Mouse (Mus musculus) cortical plate, adult 2 months (tissue): ENCODE data around the gene Tmprss11b. TPM values are rescaled to one million over a fixed set of nuclear protein-coding genes. Genes with fewer than 3 reads are reported as not detected.

Experiments
- H3K27ac ChIP-seq: fragments of 200-500 bp; 2 replicates; pipeline ENCODE4 v1.5.1; 2012; ENCODE audit warnings: low read length, control low read depth, inconsistent platforms; ENCODE audit not compliant: insufficient read depth
- H3K4me1 ChIP-seq: fragments of 200-500 bp; 2 replicates; pipeline ENCODE4 v1.6.1; 2011; ENCODE audit warnings: low read length; ENCODE audit not compliant: control insufficient read depth, insufficient read depth
- H3K4me3 ChIP-seq: fragments of 200-500 bp; 2 replicates; pipeline ENCODE4 v1.5.1; 2011; ENCODE audit warnings: mild to moderate bottlenecking, low read length, control low read depth; ENCODE audit not compliant: insufficient read depth
- CTCF ChIP-seq: fragments of 200-500 bp; IDR thresholded peaks from 2 replicates; pipeline ENCODE4 v1.5.1; 2011; ENCODE audit warnings: mild to moderate bottlenecking, control low read depth, low read length; ENCODE audit not compliant: insufficient read depth; ENCODE audit errors: extremely low read depth
- POLR2A ChIP-seq: fragments of 200-500 bp; IDR thresholded peaks from 2 replicates; pipeline ENCODE4 v1.6.1; 2011; ENCODE audit warnings: mild to moderate bottlenecking, low read length, control low read depth; ENCODE audit not compliant: insufficient read depth; ENCODE audit errors: extremely low read depth
- polyA plus RNA-seq: library from polyadenylated mRNA; depleted of rRNA; stranded (reverse); fragments of >200 nt; gene quantifications from 2 replicates; pipeline ENCODE4 v1.2.3, GENCODE M21; 2012; rRNA removed

Gene Tmprss11b
- polyA plus RNA-seq, 1 experiment = not detected

GRCm38 (mm10) chr5:86621778-86622177, 54.4 kb downstream of the Tmprss11b start:
- TF ChIP-seq CTCF = no peak
- TF ChIP-seq POLR2A = no peak

More at GRCm38 (mm10) chr5:86621778-86622177, 54.4 kb downstream of the Tmprss11b start:
- no peak overlapping the region for H3K4me3 ChIP-seq
- H3K4me1 ChIP-seq = no peaks in the 10 kb centered on the region
- no peak overlapping the region for H3K27ac ChIP-seq

Other genes with a start within 250 kb of the Tmprss11b start
- 0.04 TPM in 1 of 2 replicates, not detected in the other for gene Tmprss11a, start 207.4 kb downstream of the Tmprss11b start, polyA plus RNA-seq
- not detected in 2 replicates for gene Tmprss11g, start 157.8 kb downstream of the Tmprss11b start, polyA plus RNA-seq
- gene Tmprss11f, start 43.9 kb downstream of the Tmprss11b start, polyA plus RNA-seq = not detected in 2 replicates
- not detected in 2 replicates for gene Tmprss11e, start 69.5 kb upstream of the Tmprss11b start, polyA plus RNA-seq
- 51.6 and 52.7 TPM in 2 replicates for gene Ythdc1, start 127.9 kb upstream of the Tmprss11b start, polyA plus RNA-seq
- gene Ugt2b34, start 230.6 kb upstream of the Tmprss11b start, polyA plus RNA-seq = not detected in 2 replicates